Mouse (Mus musculus): Measurements from ENCODE around the gene Taar7b. TPM values are rescaled to one million over a fixed set of nuclear protein-coding genes. Genes with fewer than 3 reads are reported as not detected.

Taar7b gene
- polyA plus RNA-seq (2014; fragmentation: Nextera tagmentation; extraction: Ambion mirVana) = not detected in 2 replicates

DNA sequence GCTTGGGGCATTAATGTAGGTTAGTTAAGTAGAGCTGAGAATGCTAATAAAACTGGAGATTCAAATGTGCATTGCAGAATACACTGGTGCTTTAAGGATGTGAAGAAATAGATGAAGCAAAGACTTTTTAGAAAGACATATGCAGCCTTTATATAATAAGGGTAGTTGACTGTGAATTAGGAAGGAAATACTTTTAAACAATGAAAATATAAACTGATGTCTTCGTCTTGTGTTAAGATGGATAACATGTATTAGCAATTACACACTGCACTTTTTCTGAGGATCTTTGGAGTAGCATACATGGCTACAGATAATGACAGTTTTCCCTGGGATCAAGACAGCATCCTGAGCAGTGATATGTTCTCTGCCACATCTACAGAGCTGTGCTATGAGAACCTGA is at the start of gene Taar7b:
Gene Taar7b (plus strand): TSS at position 301 of the 400 bp plus-strand sequence.
- Histone ChIP-seq H3K4me3 (ENCODE audit: low read depth, low read length) (no peak within 1 kb of the TSS), H3K9me3 (replicated peaks; ENCODE audit: control insufficient read depth, low read length) (no peaks in the 10 kb centered on the region), H3K4me1 (ENCODE audit: control insufficient read depth, insufficient read depth, low read length) (no peaks in the 10 kb centered on the region), H3K9ac (ENCODE audit: low read depth, low read length) (no peak within 1 kb of the TSS), H3K4me2 (no peak within 1 kb of the TSS), H3K36me3 (ENCODE audit: control insufficient read depth, insufficient read depth, low read length) (no peaks in the 10 kb centered on the region), H3K27me3 (ENCODE audit: control insufficient read depth, insufficient read depth, low read length) (no peaks in the 10 kb centered on the region), H3K27ac (ENCODE audit: low read depth, low read length) (no peak within 1 kb of the TSS)
- 75% methylated on average over 1 of the region's 1 CpGs for WGBS (ENCODE audit: insufficient replicate concordance)
- ATAC-seq (replicated peaks; ENCODE audit: insufficient number of reproducible peaks, low FRiP score, low TSS enrichment) = no peak

DNA sequence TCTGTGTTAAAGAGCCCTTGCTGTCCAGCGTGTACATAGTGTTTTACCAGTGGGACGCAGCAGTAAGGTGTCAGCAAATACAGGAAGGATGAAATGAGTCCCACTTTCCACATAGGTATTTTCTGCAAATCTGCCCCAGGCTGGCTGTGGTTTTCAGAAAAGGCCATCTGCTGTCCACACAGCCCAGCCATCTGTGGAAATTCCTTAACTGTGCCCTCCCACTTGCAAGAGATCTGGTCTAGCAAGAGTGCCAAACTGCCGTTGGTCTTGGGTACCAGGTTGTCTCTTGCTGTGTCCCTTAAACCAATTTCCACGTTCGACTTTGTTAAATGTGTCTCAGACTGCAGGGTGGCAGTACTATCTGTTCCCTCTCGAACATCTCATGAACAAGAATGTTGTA is 48.0 kb upstream of the Taar7b start:
- no peaks in the 10 kb centered on the region for H3K36me3 ChIP-seq (ENCODE audit: control insufficient read depth, insufficient read depth, low read length)
- H3K4me3 ChIP-seq (ENCODE audit: low read depth, low read length) = no peak overlapping the region
- no peak overlapping the region for H3K4me2 ChIP-seq
- WGBS (ENCODE audit: insufficient replicate concordance) = 72% methylated on average over 6 of the region's 6 CpGs
- H3K27ac ChIP-seq (ENCODE audit: low read depth, low read length) = no peak overlapping the region
- no peaks in the 10 kb centered on the region for H3K27me3 ChIP-seq (ENCODE audit: control insufficient read depth, insufficient read depth, low read length)
- H3K9ac ChIP-seq (ENCODE audit: low read depth, low read length) = no peak overlapping the region
- no peaks in the 10 kb centered on the region for H3K4me1 ChIP-seq (ENCODE audit: control insufficient read depth, insufficient read depth, low read length)
- ATAC-seq (replicated peaks; ENCODE audit: insufficient number of reproducible peaks, low FRiP score, low TSS enrichment) = no peak
- no peaks in the 10 kb centered on the region for H3K9me3 ChIP-seq (replicated peaks; ENCODE audit: control insufficient read depth, low read length)

DNA sequence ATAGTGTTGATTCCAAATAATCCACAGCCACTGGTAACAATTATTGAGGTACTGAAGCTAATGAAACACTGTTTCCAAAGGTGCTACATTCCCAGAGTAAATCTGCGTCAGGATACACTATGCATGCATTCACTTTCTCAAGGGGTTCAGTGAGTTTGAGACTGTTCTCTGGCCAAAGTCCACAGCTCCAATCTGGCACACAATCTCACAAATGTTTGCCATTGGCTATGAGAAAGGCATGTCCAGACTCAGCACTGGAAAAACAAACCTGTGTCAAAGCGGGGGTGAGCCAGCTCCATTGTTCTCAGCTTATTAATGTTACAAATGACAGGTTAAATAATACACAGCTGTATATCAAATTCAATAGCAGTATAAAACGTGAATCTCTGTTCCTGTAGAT is 40.7 kb upstream of the Taar7b start:
- no peak overlapping the region for H3K9ac ChIP-seq (ENCODE audit: low read depth, low read length)
- no peaks in the 10 kb centered on the region for H3K9me3 ChIP-seq (replicated peaks; ENCODE audit: control insufficient read depth, low read length)
- H3K4me2 ChIP-seq = no peak overlapping the region
- H3K27me3 ChIP-seq (ENCODE audit: control insufficient read depth, insufficient read depth, low read length) = no peaks in the 10 kb centered on the region
- H3K27ac ChIP-seq (ENCODE audit: low read depth, low read length) = no peak overlapping the region
- no peaks in the 10 kb centered on the region for H3K36me3 ChIP-seq (ENCODE audit: control insufficient read depth, insufficient read depth, low read length)
- no peaks in the 10 kb centered on the region for H3K4me1 ChIP-seq (ENCODE audit: control insufficient read depth, insufficient read depth, low read length)
- 60% methylated on average over 3 of the region's 3 CpGs for WGBS (ENCODE audit: insufficient replicate concordance)
- ATAC-seq (replicated peaks; ENCODE audit: insufficient number of reproducible peaks, low FRiP score, low TSS enrichment) = no peak
- H3K4me3 ChIP-seq (ENCODE audit: low read depth, low read length) = no peak overlapping the region

DNA sequence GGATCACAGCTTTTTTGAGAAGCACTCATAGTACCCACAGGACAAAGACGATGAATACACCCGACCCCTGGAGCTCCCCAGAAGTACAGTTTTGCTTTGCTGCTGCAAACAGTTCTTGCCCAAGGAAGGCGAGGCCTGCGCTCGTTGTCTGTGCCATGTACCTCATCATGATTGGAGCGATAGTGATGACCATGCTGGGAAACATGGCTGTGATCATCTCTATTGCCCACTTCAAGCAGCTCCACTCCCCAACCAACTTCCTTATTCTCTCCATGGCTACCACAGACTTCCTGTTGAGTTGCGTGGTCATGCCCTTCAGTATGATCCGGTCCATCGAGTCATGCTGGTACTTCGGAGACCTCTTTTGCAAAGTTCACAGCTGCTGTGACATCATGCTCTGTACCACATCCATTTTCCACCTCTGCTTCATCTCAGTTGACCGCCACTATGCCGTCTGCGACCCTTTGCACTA is 39.3 kb upstream of the Taar7b start, which contains the start of gene Taar4:
Gene Taar4 (plus strand): TSS at position 51 of the 472 bp plus-strand sequence.
- Histone ChIP-seq H3K4me1 (ENCODE audit: control insufficient read depth, insufficient read depth, low read length) (no peaks in the 10 kb centered on the region), H3K9me3 (replicated peaks; ENCODE audit: control insufficient read depth, low read length) (no peaks in the 10 kb centered on the region), H3K4me2 (no peak within 1 kb of the TSS), H3K4me3 (ENCODE audit: low read depth, low read length) (no peak within 1 kb of the TSS), H3K27me3 (ENCODE audit: control insufficient read depth, insufficient read depth, low read length) (no peaks in the 10 kb centered on the region), H3K27ac (ENCODE audit: low read depth, low read length) (no peak within 1 kb of the TSS), H3K36me3 (ENCODE audit: control insufficient read depth, insufficient read depth, low read length) (no peaks in the 10 kb centered on the region), H3K9ac (ENCODE audit: low read depth, low read length) (no peak within 1 kb of the TSS)
- WGBS (ENCODE audit: insufficient replicate concordance) = 92% methylated on average over 13 of the region's 13 CpGs
- ATAC-seq (replicated peaks; ENCODE audit: insufficient number of reproducible peaks, low FRiP score, low TSS enrichment) = no peak

DNA sequence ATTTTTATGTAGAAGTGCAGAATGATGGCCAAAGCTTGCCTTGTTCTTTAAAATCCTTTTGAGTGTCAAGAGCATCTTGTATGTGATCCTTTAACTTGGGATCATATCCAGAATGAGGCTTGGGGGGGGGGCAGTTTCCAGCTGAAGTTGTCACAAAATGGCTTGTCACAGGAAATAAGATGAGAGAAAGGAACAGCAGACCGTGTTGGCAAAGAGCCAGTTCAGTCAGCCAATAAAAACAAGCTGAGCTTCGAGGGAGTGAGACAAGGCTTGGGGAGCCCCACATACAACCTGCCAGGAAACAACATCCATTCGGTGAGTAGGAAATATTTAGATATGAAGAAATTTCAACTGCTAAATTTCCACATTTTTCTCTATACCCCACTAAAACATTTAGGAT is 36.3 kb upstream of the Taar7b start:
- H3K9me3 ChIP-seq (replicated peaks; ENCODE audit: control insufficient read depth, low read length) = no peaks in the 10 kb centered on the region
- no peaks in the 10 kb centered on the region for H3K4me1 ChIP-seq (ENCODE audit: control insufficient read depth, insufficient read depth, low read length)
- H3K9ac ChIP-seq (ENCODE audit: low read depth, low read length) = no peak overlapping the region
- H3K27ac ChIP-seq (ENCODE audit: low read depth, low read length) = no peak overlapping the region
- no peaks in the 10 kb centered on the region for H3K36me3 ChIP-seq (ENCODE audit: control insufficient read depth, insufficient read depth, low read length)
- no peak overlapping the region for H3K4me2 ChIP-seq
- no peak for ATAC-seq (replicated peaks; ENCODE audit: insufficient number of reproducible peaks, low FRiP score, low TSS enrichment)
- no peak overlapping the region for H3K4me3 ChIP-seq (ENCODE audit: low read depth, low read length)
- 42% methylated on average over 3 of the region's 3 CpGs for WGBS (ENCODE audit: insufficient replicate concordance)
- H3K27me3 ChIP-seq (ENCODE audit: control insufficient read depth, insufficient read depth, low read length) = no peaks in the 10 kb centered on the region

DNA sequence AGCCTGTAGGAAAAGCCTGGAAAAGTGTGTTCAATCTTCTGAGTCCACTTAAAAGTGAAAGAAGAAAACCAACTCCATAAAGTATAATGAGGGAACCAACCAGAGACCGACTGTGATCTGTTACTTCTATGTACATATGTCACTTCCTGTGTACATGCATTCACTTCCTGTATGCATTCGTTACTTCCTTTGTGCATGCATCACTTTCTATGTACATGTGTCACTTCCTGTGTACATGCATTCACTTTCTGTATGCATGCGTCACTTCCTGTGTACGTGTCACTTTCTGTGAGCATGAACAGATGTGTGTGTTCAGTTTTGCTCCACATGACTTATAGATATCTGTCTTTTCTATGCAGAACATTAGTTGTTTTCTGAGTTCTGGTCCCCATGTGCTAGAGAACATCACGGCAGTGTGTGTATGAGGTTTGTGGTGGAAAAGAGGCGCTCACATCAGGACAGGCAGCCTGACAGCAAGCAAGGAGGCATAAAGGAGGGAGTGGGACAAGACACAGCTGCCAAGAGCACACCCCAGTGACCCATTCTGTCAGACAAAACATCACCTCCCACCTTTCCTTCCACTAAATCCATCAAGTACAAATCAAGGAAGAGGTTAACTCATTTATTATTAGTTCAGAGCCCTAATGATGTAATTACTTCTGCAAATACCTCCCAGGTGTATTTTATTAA is 34.7 kb upstream of the Taar7b start:
- H3K36me3 ChIP-seq (ENCODE audit: control insufficient read depth, insufficient read depth, low read length) = no peaks in the 10 kb centered on the region
- no peak overlapping the region for H3K27ac ChIP-seq (ENCODE audit: low read depth, low read length)
- WGBS (ENCODE audit: insufficient replicate concordance) = 77% methylated on average over 6 of the region's 6 CpGs
- no peaks in the 10 kb centered on the region for H3K27me3 ChIP-seq (ENCODE audit: control insufficient read depth, insufficient read depth, low read length)
- no peak for ATAC-seq (replicated peaks; ENCODE audit: insufficient number of reproducible peaks, low FRiP score, low TSS enrichment)
- H3K4me2 ChIP-seq = no peak overlapping the region
- no peak overlapping the region for H3K4me3 ChIP-seq (ENCODE audit: low read depth, low read length)
- H3K9ac ChIP-seq (ENCODE audit: low read depth, low read length) = no peak overlapping the region
- no peaks in the 10 kb centered on the region for H3K4me1 ChIP-seq (ENCODE audit: control insufficient read depth, insufficient read depth, low read length)
- no peaks in the 10 kb centered on the region for H3K9me3 ChIP-seq (replicated peaks; ENCODE audit: control insufficient read depth, low read length)

DNA sequence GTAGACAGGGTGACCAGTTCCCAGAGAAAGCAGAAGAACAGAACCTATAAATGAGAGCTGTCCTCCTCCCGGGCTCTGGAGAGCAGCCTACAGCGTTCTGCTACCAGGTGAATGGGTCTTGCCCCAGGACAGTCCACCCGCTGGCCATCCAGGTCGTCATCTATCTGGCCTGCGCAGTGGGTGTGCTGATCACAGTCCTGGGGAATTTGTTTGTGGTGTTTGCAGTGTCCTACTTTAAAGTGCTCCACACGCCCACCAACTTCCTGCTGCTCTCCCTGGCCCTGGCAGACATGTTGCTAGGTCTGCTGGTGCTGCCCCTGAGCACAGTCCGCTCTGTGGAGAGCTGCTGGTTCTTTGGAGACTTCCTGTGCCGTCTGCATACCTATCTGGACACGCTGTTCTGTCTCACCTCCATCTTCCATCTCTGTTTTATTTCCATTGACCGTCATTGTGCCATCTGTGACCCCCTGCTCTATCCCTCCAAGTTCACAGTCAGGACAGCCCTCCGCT is 29.0 kb upstream of the Taar7b start, which contains the start of gene Taar5:
Gene Taar5 (plus strand): TSS at position 51 of the 510 bp plus-strand sequence.
- Histone ChIP-seq H3K4me1 (ENCODE audit: control insufficient read depth, insufficient read depth, low read length) (no peaks in the 10 kb centered on the region), H3K27ac (ENCODE audit: low read depth, low read length) (no peak within 1 kb of the TSS), H3K4me3 (ENCODE audit: low read depth, low read length) (no peak within 1 kb of the TSS), H3K4me2 (no peak within 1 kb of the TSS), H3K36me3 (ENCODE audit: control insufficient read depth, insufficient read depth, low read length) (no peaks in the 10 kb centered on the region), H3K9me3 (replicated peaks; ENCODE audit: control insufficient read depth, low read length) (no peaks in the 10 kb centered on the region), H3K9ac (ENCODE audit: low read depth, low read length) (no peak within 1 kb of the TSS), H3K27me3 (ENCODE audit: control insufficient read depth, insufficient read depth, low read length) (no peaks in the 10 kb centered on the region)
- WGBS (ENCODE audit: insufficient replicate concordance) = 81% methylated on average over 11 of the region's 11 CpGs
- no peak for ATAC-seq (replicated peaks; ENCODE audit: insufficient number of reproducible peaks, low FRiP score, low TSS enrichment)

DNA sequence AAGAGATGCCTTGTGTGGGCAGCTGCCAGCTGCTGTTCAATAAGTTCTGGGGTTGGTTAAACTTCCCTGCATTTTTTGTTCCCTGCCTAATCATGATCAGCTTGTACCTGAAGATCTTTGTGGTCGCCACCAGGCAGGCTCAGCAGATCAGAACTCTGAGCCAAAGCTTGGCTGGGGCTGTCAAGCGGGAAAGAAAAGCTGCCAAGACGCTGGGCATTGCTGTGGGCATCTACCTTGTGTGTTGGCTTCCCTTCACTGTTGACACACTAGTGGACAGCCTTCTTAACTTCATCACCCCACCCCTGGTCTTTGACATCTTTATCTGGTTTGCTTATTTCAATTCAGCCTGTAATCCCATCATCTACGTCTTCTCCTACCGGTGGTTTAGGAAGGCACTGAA is 28.5 kb upstream of the Taar7b start:
- Histone ChIP-seq H3K9ac (ENCODE audit: low read depth, low read length) (no peak overlapping the region), H3K4me1 (ENCODE audit: control insufficient read depth, insufficient read depth, low read length) (no peaks in the 10 kb centered on the region), H3K4me2 (no peak overlapping the region), H3K4me3 (ENCODE audit: low read depth, low read length) (no peak overlapping the region), H3K27ac (ENCODE audit: low read depth, low read length) (no peak overlapping the region), H3K36me3 (ENCODE audit: control insufficient read depth, insufficient read depth, low read length) (no peaks in the 10 kb centered on the region), H3K9me3 (replicated peaks; ENCODE audit: control insufficient read depth, low read length) (no peaks in the 10 kb centered on the region), H3K27me3 (ENCODE audit: control insufficient read depth, insufficient read depth, low read length) (no peaks in the 10 kb centered on the region)
- 74% methylated on average over 5 of the region's 5 CpGs for WGBS (ENCODE audit: insufficient replicate concordance)
- no peak for ATAC-seq (replicated peaks; ENCODE audit: insufficient number of reproducible peaks, low FRiP score, low TSS enrichment)

DNA sequence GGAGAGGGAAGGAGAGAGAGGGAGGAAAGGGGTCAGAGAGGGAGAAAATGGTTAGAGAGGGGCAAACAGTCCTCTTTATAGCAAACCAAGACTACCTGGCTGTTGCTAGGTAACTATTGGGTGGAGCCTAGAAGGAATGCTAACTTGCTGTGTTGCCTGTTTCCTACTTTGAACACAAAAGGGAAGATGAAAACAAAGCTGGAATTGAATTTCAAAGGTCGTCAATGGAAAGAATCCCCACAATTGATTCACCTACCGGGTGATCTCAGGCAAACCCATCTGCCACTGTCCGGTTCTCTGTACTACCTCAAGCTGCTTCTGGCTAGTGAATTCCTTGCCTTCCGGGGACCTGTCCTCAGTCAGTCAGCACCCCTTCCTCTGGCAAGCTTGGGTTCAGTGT is 21.8 kb upstream of the Taar7b start:
- no peaks in the 10 kb centered on the region for H3K27me3 ChIP-seq (ENCODE audit: control insufficient read depth, insufficient read depth, low read length)
- H3K4me3 ChIP-seq (ENCODE audit: low read depth, low read length) = no peak overlapping the region
- H3K36me3 ChIP-seq (ENCODE audit: control insufficient read depth, insufficient read depth, low read length) = no peaks in the 10 kb centered on the region
- H3K4me1 ChIP-seq (ENCODE audit: control insufficient read depth, insufficient read depth, low read length) = no peaks in the 10 kb centered on the region
- no peak for ATAC-seq (replicated peaks; ENCODE audit: insufficient number of reproducible peaks, low FRiP score, low TSS enrichment)
- no peak overlapping the region for H3K9ac ChIP-seq (ENCODE audit: low read depth, low read length)
- no peak overlapping the region for H3K4me2 ChIP-seq
- no peaks in the 10 kb centered on the region for H3K9me3 ChIP-seq (replicated peaks; ENCODE audit: control insufficient read depth, low read length)
- no peak overlapping the region for H3K27ac ChIP-seq (ENCODE audit: low read depth, low read length)
- 63% methylated on average over 4 of the region's 4 CpGs for WGBS (ENCODE audit: insufficient replicate concordance)

All from heart, embryonic 11.5 days (tissue).